ENCODE assay signal across 25 mouse cellular contexts in genomic region chr1:151128955-151129354, GRCm38 (mm10). TPM values are rescaled to one million over a fixed set of nuclear protein-coding genes. Genes with fewer than 3 reads are reported as not detected.
DNase-seq lines count a peak whose midpoint lies in the region; ATAC-seq and TF ChIP-seq lines count a peak whose summit lies in the region.
"Had no signal": no experiment of that assay in that cellular context is flagged by ENCODE, and none has a peak within 500 bp of the region (broad histone marks: within the 10 kb centered on the region; RNA-seq: fewer than 3 reads in every experiment).

No protein-coding gene starts in this region.

- H3K27ac ChIP-seq in heart, embryonic 11.5 days (ENCODE audit: low read depth, low read length), result peak overlapping the region; percentile 82
- peak overlapping the region; percentile 39; the same call in 1 of the 2 replicates for H3K27ac ChIP-seq in kidney, adult 2 months (ENCODE audit: insufficient read depth, low read depth, low read length)
- H3K27ac ChIP-seq in liver, embryonic 12.5 days, result peak overlapping the region; percentile 58
- H3K27ac ChIP-seq in hindbrain, postnatal 0 days, result no peak overlapping the region
- H3K27ac ChIP-seq: embryonic facial prominence, embryonic 12.5 days had no signal

- H3K4me3 ChIP-seq in heart, embryonic 11.5 days (ENCODE audit: low read depth, low read length), result no peak overlapping the region
- H3K4me3 ChIP-seq in kidney, adult 2 months (ENCODE audit: insufficient read depth, low read depth, low read length), result no peak overlapping the region
- no peak overlapping the region for H3K4me3 ChIP-seq in liver, embryonic 12.5 days
- no peak overlapping the region for H3K4me3 ChIP-seq in hindbrain, postnatal 0 days (ENCODE audit: low read length)
- H3K4me3 ChIP-seq: embryonic facial prominence, embryonic 12.5 days had no signal

- H3K4me2 ChIP-seq in heart, embryonic 11.5 days, result no peak overlapping the region
- H3K4me2 ChIP-seq in liver, embryonic 12.5 days, result peak overlapping the region; percentile 7; the same call in 1 of the 2 replicates
- H3K4me2 ChIP-seq in hindbrain, postnatal 0 days (ENCODE audit: low read depth, low read length), result no peak overlapping the region
- H3K4me2 ChIP-seq: embryonic facial prominence, embryonic 12.5 days; midbrain, embryonic 11.5 days had no signal

- 0 out of 2 replicates have a peak, but pooled peaks have one; percentile 33 for ATAC-seq in heart, embryonic 11.5 days (replicated peaks; ENCODE audit: insufficient number of reproducible peaks, low FRiP score, low TSS enrichment)
- ATAC-seq in liver, embryonic 12.5 days, result peak; percentile 64
- ATAC-seq in megakaryocyte-erythroid progenitor cell, adult 5-6 weeks (replicated peaks; ENCODE audit: low FRiP score, low TSS enrichment, poor library complexity, severe bottlenecking), result peak; percentile 56; the same call in 1 of the 2 replicates
- no peak for ATAC-seq in hindbrain, postnatal 0 days
- ATAC-seq: forebrain, embryonic 14.5 days; hindbrain, embryonic 16.5 days had no signal

- no peaks in the 10 kb centered on the region for H3K9me3 ChIP-seq in heart, embryonic 11.5 days (replicated peaks; ENCODE audit: control insufficient read depth, low read length)
- H3K9me3 ChIP-seq in liver, embryonic 12.5 days (replicated peaks), result no peaks in the 10 kb centered on the region
- H3K9me3 ChIP-seq in hindbrain, postnatal 0 days (ENCODE audit: low read length), result no peaks in the 10 kb centered on the region
- H3K9me3 ChIP-seq: embryonic facial prominence, embryonic 12.5 days had no signal

- no peak for DNase-seq in heart, adult 9 months (ENCODE audit: low spot score in 2 of 2)
- DNase-seq in kidney, adult 2 months, result no peak
- DNase-seq in kidney, postnatal 36 days, result no peak
- DNase-seq in hindbrain, postnatal 0 days (ENCODE audit: low spot score), result no peak
- no peak for DNase-seq in urinary bladder, postnatal 36 days (ENCODE audit: low spot score in 2 of 2)
- DNase-seq: adrenal gland, adult 2 months; cerebellum, adult 9-10 months; gastrocnemius, postnatal 14 days; kidney, adult 9 months; kidney, postnatal 25 days; left cerebral cortex, postnatal 4 days; lung, adult 2 months; lung, postnatal 36 days; right cerebral cortex, postnatal 4 days had no signal

- peaks cover 24% of the 10 kb centered on the region for H3K4me1 ChIP-seq in heart, embryonic 11.5 days (ENCODE audit: control insufficient read depth, insufficient read depth, low read length)
- peaks cover 26% of the 10 kb centered on the region for H3K4me1 ChIP-seq in kidney, adult 2 months (ENCODE audit: control insufficient read depth, insufficient read depth, low read length)
- H3K4me1 ChIP-seq in liver, embryonic 12.5 days, result peaks cover 63% of the 10 kb centered on the region
- H3K4me1 ChIP-seq in hindbrain, postnatal 0 days (ENCODE audit: insufficient read depth, low read length), result no peaks in the 10 kb centered on the region
- H3K4me1 ChIP-seq: embryonic facial prominence, embryonic 12.5 days had no signal

- no peaks in the 10 kb centered on the region for H3K27me3 ChIP-seq in heart, embryonic 11.5 days (ENCODE audit: control insufficient read depth, insufficient read depth, low read length)
- H3K27me3 ChIP-seq in kidney, adult 2 months (replicated peaks; ENCODE audit: control insufficient read depth, insufficient read depth, low read length), result no peaks in the 10 kb centered on the region
- H3K27me3 ChIP-seq in liver, embryonic 12.5 days (replicated peaks), result no peaks in the 10 kb centered on the region
- no peaks in the 10 kb centered on the region for H3K27me3 ChIP-seq in hindbrain, postnatal 0 days (ENCODE audit: insufficient read depth, low read length)
- H3K27me3 ChIP-seq: CH12.LX; embryonic facial prominence, embryonic 12.5 days had no signal

- H3K36me3 ChIP-seq in heart, embryonic 11.5 days (ENCODE audit: control insufficient read depth, insufficient read depth, low read length), result no peaks in the 10 kb centered on the region
- H3K36me3 ChIP-seq in kidney, adult 2 months (ENCODE audit: control insufficient read depth, insufficient read depth, low read length), result no peaks in the 10 kb centered on the region
- no peaks in the 10 kb centered on the region for H3K36me3 ChIP-seq in liver, embryonic 12.5 days
- H3K36me3 ChIP-seq in hindbrain, postnatal 0 days (ENCODE audit: insufficient read depth, low read length), result no peaks in the 10 kb centered on the region
- H3K36me3 ChIP-seq: embryonic facial prominence, embryonic 12.5 days had no signal

- no peak for TF ChIP-seq CTCF in kidney, adult 2 months (conservative IDR thresholded peaks at IDR 0.05; ENCODE audit: insufficient read depth, insufficient read length, low read depth, low read length)
- TF ChIP-seq CTCF in hindbrain, postnatal 0 days (IDR thresholded peaks at IDR 0.05; ENCODE audit: low read depth), result no peak

- TF ChIP-seq POLR2A in kidney, adult 2 months (IDR thresholded peaks at IDR 0.05; ENCODE audit: low read depth, low read length), result no peak

- no peak overlapping the region for H3K9ac ChIP-seq in heart, embryonic 11.5 days (ENCODE audit: low read depth, low read length)
- H3K9ac ChIP-seq in liver, embryonic 12.5 days, result no peak overlapping the region
- no peak overlapping the region for H3K9ac ChIP-seq in hindbrain, postnatal 0 days (replicated peaks; ENCODE audit: low read length)
- H3K9ac ChIP-seq: embryonic facial prominence, embryonic 12.5 days had no signal

RNA-seq across cellular contexts. Expression of gene Gm47985, which starts 53.4 kb away (rescaled TPM):
- 2.1 and 3.4 TPM in 2 replicates for polyA plus RNA-seq in heart, embryonic 11.5 days (2014; fragmentation: Nextera tagmentation; extraction: Ambion mirVana)
- polyA plus RNA-seq in kidney, adult 2 months (2012; rRNA removed), result not detected in 2 replicates
- 3.7 and 4.1 TPM in 2 replicates for polyA plus RNA-seq in liver, embryonic 12.5 days (2016; fragmentation: Nextera tagmentation; extraction: Ambion mirVana)
- 0.69 TPM in 1 of 2 replicates, not detected in the other for total RNA-seq in megakaryocyte-erythroid progenitor cell, adult 5-6 weeks (2014; fragmentation: Nextera tagmentation)
- total RNA-seq in megakaryocyte-erythroid progenitor cell, adult 5-6 weeks (2017), result 0.19 TPM in 1 of 2 replicates, not detected in the other
- not detected in 2 replicates for total RNA-seq in hindbrain, postnatal 0 days (2014; rRNA removed)
- not detected in 2 replicates for polyA plus RNA-seq in hindbrain, postnatal 0 days (2015; fragmentation: Nextera tagmentation; extraction: Ambion mirVana)
- total RNA-seq: adrenal gland, adult 2 months; CH12.LX; hematopoietic stem cell, adult 5-6 weeks; left cerebral cortex, adult 18-20 months; left cerebral cortex, postnatal 4 days had no signal
- polyA plus RNA-seq: adrenal gland, adult 2 months; forebrain, embryonic 14.5 days; hindbrain, embryonic 16.5 days; lung, adult 2 months; thymus, postnatal 0 days had no signal
